Mouse (Mus musculus): ENCODE results near the gene Rbm28. TPM values are rescaled to one million over a fixed set of nuclear protein-coding genes. Genes with fewer than 3 reads are reported as not detected.

Gene Rbm28
- 51.6 and 54.9 TPM in 2 replicates for polyA plus RNA-seq (2016; fragmentation: Nextera tagmentation; extraction: Ambion mirVana)

- Histone ChIP-seq H3K36me3 (peaks cover 8% of the 10 kb centered on the region), H3K4me3 (peak within 1 kb of the TSS; percentile 61), H3K27me3 (ENCODE audit: low read depth, poor library complexity, severe bottlenecking) (peaks cover 39% of the 10 kb centered on the region), H3K9me3 (replicated peaks) (no peaks in the 10 kb centered on the region), H3K27ac (replicated peaks) (peak within 1 kb of the TSS; percentile 66), H3K4me1 (peaks cover 15% of the 10 kb centered on the region)
- 9% methylated on average over 42 of the region's 42 CpGs for WGBS
- peak; percentile 83 for DNase-seq (ENCODE audit: low spot score)
Measured at GRCm38 (mm10) chr6:29164314-29165244, at the start of gene Rbm28. Gene Rbm28 (minus strand): TSS chr6:29165006.

GRCm38 (mm10) chr6:29214245-29214644 is 49.4 kb upstream of the Rbm28 start:
- Histone ChIP-seq H3K27ac (replicated peaks) (peak overlapping the region; percentile 85), H3K4me3 (peak overlapping the region; percentile 82)
- WGBS, result 0% methylated on average over 1 of the region's 1 CpGs

GRCm38 (mm10) chr6:29213436-29213835 is 48.6 kb upstream of the Rbm28 start:
- H3K4me1 ChIP-seq, result peaks cover 78% of the 10 kb centered on the region
- H3K9me3 ChIP-seq (replicated peaks), result no peaks in the 10 kb centered on the region
- peaks cover 48% of the 10 kb centered on the region for H3K27me3 ChIP-seq (ENCODE audit: low read depth, poor library complexity, severe bottlenecking)
- no peak for DNase-seq (ENCODE audit: low spot score)
- H3K36me3 ChIP-seq, result no peaks in the 10 kb centered on the region
- H3K27ac ChIP-seq (replicated peaks), result peak overlapping the region; percentile 85
- WGBS, result 33% methylated on average over 5 of the region's 5 CpGs
- H3K4me3 ChIP-seq, result 0 out of 2 replicates have a peak overlapping the region, but pooled peaks have one; percentile 4

More at GRCm38 (mm10) chr6:29214245-29214644, 49.4 kb upstream of the Rbm28 start:
- H3K9me3 ChIP-seq (replicated peaks), result no peaks in the 10 kb centered on the region
- peak; percentile 75 for DNase-seq (ENCODE audit: low spot score)
- peaks cover 71% of the 10 kb centered on the region for H3K4me1 ChIP-seq
- no peaks in the 10 kb centered on the region for H3K36me3 ChIP-seq
- H3K27me3 ChIP-seq (ENCODE audit: low read depth, poor library complexity, severe bottlenecking), result peaks cover 48% of the 10 kb centered on the region

GRCm38 (mm10) chr6:29211806-29212492 is 47.1 kb upstream of the Rbm28 start:
- H3K27ac ChIP-seq (replicated peaks), result peak overlapping the region; percentile 87
- H3K4me3 ChIP-seq, result peak overlapping the region; percentile 76
- peaks cover 1% of the 10 kb centered on the region for H3K36me3 ChIP-seq
- peaks cover 48% of the 10 kb centered on the region for H3K27me3 ChIP-seq (ENCODE audit: low read depth, poor library complexity, severe bottlenecking)
- peaks cover 78% of the 10 kb centered on the region for H3K4me1 ChIP-seq
- DNase-seq (ENCODE audit: low spot score), result peak; percentile 85
- WGBS, result under 1% methylated on average over 62 of the region's 66 CpGs
- H3K9me3 ChIP-seq (replicated peaks), result no peaks in the 10 kb centered on the region

GRCm38 (mm10) chr6:29211146-29211545 is 46.3 kb upstream of the Rbm28 start:
- Histone ChIP-seq H3K27me3 (ENCODE audit: low read depth, poor library complexity, severe bottlenecking) (peaks cover 48% of the 10 kb centered on the region), H3K36me3 (peaks cover 8% of the 10 kb centered on the region), H3K4me3 (peak overlapping the region; percentile 76), H3K9me3 (replicated peaks) (no peaks in the 10 kb centered on the region), H3K27ac (replicated peaks) (peak overlapping the region; percentile 87), H3K4me1 (peaks cover 72% of the 10 kb centered on the region)
- WGBS, result 36% methylated on average over 7 of the region's 7 CpGs
- no peak for DNase-seq (ENCODE audit: low spot score)

- no peaks in the 10 kb centered on the region for H3K9me3 ChIP-seq (replicated peaks)
- peaks cover 41% of the 10 kb centered on the region for H3K27me3 ChIP-seq (ENCODE audit: low read depth, poor library complexity, severe bottlenecking)
- H3K4me3 ChIP-seq, result no peak overlapping the region
- no peak overlapping the region for H3K27ac ChIP-seq (replicated peaks)
- no peak for DNase-seq (ENCODE audit: low spot score)
- H3K4me1 ChIP-seq, result peaks cover 64% of the 10 kb centered on the region
- WGBS, result 83% methylated on average over 9 of the region's 9 CpGs
- peaks cover 14% of the 10 kb centered on the region for H3K36me3 ChIP-seq
Measured at GRCm38 (mm10) chr6:29210231-29210936, 45.6 kb upstream of the Rbm28 start.

GRCm38 (mm10) chr6:29208178-29208577 is 43.4 kb upstream of the Rbm28 start:
- Histone ChIP-seq H3K27me3 (ENCODE audit: low read depth, poor library complexity, severe bottlenecking) (peaks cover 19% of the 10 kb centered on the region), H3K9me3 (replicated peaks) (no peaks in the 10 kb centered on the region), H3K4me3 (no peak overlapping the region), H3K36me3 (peaks cover 32% of the 10 kb centered on the region), H3K4me1 (peaks cover 42% of the 10 kb centered on the region), H3K27ac (replicated peaks) (no peak overlapping the region)
- no peak for DNase-seq (ENCODE audit: low spot score)
- WGBS, result 88% methylated on average over 5 of the region's 5 CpGs

GRCm38 (mm10) chr6:29207017-29207416 is 42.2 kb upstream of the Rbm28 start:
- H3K4me1 ChIP-seq, result peaks cover 30% of the 10 kb centered on the region
- H3K4me3 ChIP-seq, result no peak overlapping the region
- no peaks in the 10 kb centered on the region for H3K9me3 ChIP-seq (replicated peaks)
- WGBS, result 81% methylated on average over 5 of the region's 5 CpGs
- H3K27me3 ChIP-seq (ENCODE audit: low read depth, poor library complexity, severe bottlenecking), result peaks cover 11% of the 10 kb centered on the region
- no peak for DNase-seq (ENCODE audit: low spot score)
- H3K27ac ChIP-seq (replicated peaks), result no peak overlapping the region
- peaks cover 43% of the 10 kb centered on the region for H3K36me3 ChIP-seq

GRCm38 (mm10) chr6:29206006-29206405 is 41.2 kb upstream of the Rbm28 start:
- H3K36me3 ChIP-seq, result peaks cover 53% of the 10 kb centered on the region
- DNase-seq (ENCODE audit: low spot score), result no peak
- WGBS, result 95% methylated on average over 10 of the region's 10 CpGs
- no peaks in the 10 kb centered on the region for H3K9me3 ChIP-seq (replicated peaks)
- H3K4me3 ChIP-seq, result no peak overlapping the region
- H3K27ac ChIP-seq (replicated peaks), result no peak overlapping the region
- peaks cover 20% of the 10 kb centered on the region for H3K4me1 ChIP-seq
- H3K27me3 ChIP-seq (ENCODE audit: low read depth, poor library complexity, severe bottlenecking), result peaks cover 7% of the 10 kb centered on the region

GRCm38 (mm10) chr6:29204932-29205614 is 40.3 kb upstream of the Rbm28 start:
- H3K27me3 ChIP-seq (ENCODE audit: low read depth, poor library complexity, severe bottlenecking), result peaks cover 11% of the 10 kb centered on the region
- no peak overlapping the region for H3K27ac ChIP-seq (replicated peaks)
- DNase-seq (ENCODE audit: low spot score), result peak; percentile 73
- no peak overlapping the region for H3K4me3 ChIP-seq
- WGBS, result 61% methylated on average over 15 of the region's 15 CpGs
- H3K36me3 ChIP-seq, result peaks cover 58% of the 10 kb centered on the region
- peaks cover 20% of the 10 kb centered on the region for H3K4me1 ChIP-seq
- no peaks in the 10 kb centered on the region for H3K9me3 ChIP-seq (replicated peaks)

- peaks cover 19% of the 10 kb centered on the region for H3K4me1 ChIP-seq
- no peaks in the 10 kb centered on the region for H3K9me3 ChIP-seq (replicated peaks)
- H3K4me3 ChIP-seq, result no peak overlapping the region
- H3K27ac ChIP-seq (replicated peaks), result no peak overlapping the region
- no peak for DNase-seq (ENCODE audit: low spot score)
- peaks cover 58% of the 10 kb centered on the region for H3K36me3 ChIP-seq
- 92% methylated on average over 6 of the region's 6 CpGs for WGBS
- H3K27me3 ChIP-seq (ENCODE audit: low read depth, poor library complexity, severe bottlenecking), result peaks cover 21% of the 10 kb centered on the region
Measured at GRCm38 (mm10) chr6:29203861-29204585, 39.2 kb upstream of the Rbm28 start.
